Mouse (Mus musculus) left cerebral cortex, adult 11 months (tissue): ENCODE measurements around the gene Mrpl55.
"Not testable (repeated sequence)": the region's sequence is repeated elsewhere in the genome, so short reads cannot be mapped to it uniquely, and the experiment has no call there.

Source experiments
- DNase-seq: peaks from one replicate; pipeline ENCODE4 v3.0.0; 2022; ENCODE audit warnings: low spot score

Mrpl55 gene

DNA sequence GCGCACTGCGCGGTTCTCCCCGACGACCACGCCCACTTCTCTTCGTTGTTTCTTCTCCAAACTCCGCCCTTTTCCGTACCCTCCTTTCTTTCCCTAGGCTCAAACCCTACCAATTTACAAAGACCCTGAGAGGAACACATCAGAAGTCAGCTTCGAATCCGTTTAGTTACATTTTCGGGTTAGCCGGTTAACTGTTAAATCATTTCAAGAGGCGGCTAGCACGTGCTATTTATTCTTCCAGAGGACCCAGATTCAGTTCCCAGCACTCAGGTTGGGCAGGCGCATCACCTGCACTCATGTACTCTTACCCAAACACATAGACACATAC, 10.3 kb upstream of the Mrpl55 start, which contains the start of gene Guk1:
TSS of gene Guk1 (minus strand) at position 154 of the 328 bp plus-strand sequence.
- DNase-seq = no peak

DNA sequence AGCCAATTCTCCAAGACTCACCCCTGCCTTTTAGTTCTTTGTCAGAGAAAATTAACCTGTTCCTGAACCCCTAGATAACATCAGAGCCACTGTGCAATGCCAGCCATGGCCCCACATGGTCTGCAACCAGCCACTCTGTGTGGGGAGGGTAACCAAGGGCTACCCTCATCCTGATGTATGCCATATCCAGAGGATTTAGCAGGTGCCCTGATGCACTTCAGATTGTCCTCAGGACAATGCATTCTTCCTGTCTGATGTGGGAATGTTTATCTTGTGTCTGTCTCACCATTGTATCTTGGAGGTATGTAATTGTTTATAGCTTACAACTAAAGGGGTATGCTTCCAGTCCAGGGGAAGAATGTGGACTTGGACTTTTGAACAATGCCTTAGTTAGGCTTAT, 6.1 kb upstream of the Mrpl55 start:
- DNase-seq = no peak

- DNase-seq = no peak
Measured at GRCm38 (mm10) chr11:59201216-59202002, 877 bp upstream of the Mrpl55 start.

- peak; percentile 93 for DNase-seq
Measured at GRCm38 (mm10) chr11:59208153-59208831, 6.0 kb downstream of the Mrpl55 start, which contains the start of gene 2310033P09Rik. Gene 2310033P09Rik (plus strand): TSS chr11:59208321.

- no peak for DNase-seq
Measured at GRCm38 (mm10) chr11:59209003-59209441, 6.7 kb downstream of the Mrpl55 start.

GRCm38 (mm10) chr11:59209580-59209979, 7.3 kb downstream of the Mrpl55 start:
- no peak for DNase-seq

- DNase-seq = no peak
Measured at GRCm38 (mm10) chr11:59210020-59210419, 7.7 kb downstream of the Mrpl55 start.

DNA sequence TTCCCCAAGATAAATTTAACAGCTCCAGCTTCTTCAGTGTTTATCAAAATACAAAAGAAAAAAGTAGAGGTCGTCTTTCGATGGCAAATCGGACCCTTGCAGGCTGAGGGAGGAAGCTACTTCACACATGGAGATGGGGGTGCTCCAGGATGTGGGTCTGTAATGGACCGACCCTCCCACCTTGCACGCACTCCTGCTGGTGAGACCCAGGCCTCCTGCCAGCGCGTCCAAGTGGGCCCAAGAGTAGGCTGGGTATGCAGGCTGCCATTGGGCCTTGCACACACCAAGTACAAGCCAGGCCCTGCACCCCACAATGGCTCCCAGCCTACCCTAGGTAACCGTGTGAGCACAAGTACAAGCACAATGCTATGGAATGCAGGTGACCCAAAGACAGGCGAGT, 9.3 kb downstream of the Mrpl55 start:
- DNase-seq = not testable (repeated sequence)

DNA sequence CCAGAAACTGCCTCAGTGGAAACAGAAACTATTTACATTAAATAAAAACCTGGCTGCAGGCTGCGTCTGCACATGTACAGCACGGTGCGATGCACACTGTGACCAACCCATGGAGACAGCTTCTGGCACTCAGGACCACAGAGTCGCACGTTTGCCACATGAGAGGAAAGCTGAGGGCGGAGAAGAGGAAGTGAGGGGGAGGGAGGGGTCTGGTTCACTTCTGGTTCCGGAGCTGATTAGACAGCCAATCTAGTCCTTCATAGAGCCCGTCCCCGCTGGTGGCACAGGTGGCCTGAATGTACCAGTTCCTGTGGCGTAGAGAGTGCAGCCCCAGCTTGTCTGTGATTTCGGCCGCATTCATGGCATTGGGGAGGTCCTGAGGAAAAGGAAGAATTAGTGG, 10.0 kb downstream of the Mrpl55 start:
- not testable (repeated sequence) for DNase-seq

DNA sequence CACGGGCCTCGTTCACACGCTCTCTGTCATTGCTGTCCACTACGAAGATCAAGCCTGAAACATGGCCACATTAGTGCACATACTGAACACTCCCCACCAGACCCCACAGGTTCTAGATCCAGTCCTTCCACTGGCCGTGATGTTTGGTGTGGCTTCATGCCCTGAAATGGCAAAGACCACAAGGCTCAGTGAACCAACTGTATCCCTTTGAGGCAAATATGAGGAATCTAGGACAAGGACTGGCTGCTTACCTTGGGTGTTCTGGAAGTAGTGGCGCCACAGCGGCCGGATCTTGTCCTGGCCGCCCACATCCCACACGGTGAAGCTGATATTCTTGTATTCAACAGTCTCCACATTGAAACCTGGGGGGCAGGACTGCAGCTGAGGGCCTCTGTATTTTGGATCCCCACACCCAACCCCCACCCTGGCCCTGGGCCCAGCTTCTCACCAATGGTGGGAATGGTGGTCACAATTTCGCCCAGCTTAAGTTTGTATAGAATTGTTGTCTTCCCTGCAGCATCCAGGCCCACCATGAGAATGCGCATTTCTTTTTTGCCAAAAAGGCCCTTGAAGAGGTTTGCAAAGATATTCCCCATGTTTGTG, 10.7 kb downstream of the Mrpl55 start:
- DNase-seq = no peak

- no peak for DNase-seq
Measured at GRCm38 (mm10) chr11:59216955-59217354, 14.7 kb downstream of the Mrpl55 start.

DNA sequence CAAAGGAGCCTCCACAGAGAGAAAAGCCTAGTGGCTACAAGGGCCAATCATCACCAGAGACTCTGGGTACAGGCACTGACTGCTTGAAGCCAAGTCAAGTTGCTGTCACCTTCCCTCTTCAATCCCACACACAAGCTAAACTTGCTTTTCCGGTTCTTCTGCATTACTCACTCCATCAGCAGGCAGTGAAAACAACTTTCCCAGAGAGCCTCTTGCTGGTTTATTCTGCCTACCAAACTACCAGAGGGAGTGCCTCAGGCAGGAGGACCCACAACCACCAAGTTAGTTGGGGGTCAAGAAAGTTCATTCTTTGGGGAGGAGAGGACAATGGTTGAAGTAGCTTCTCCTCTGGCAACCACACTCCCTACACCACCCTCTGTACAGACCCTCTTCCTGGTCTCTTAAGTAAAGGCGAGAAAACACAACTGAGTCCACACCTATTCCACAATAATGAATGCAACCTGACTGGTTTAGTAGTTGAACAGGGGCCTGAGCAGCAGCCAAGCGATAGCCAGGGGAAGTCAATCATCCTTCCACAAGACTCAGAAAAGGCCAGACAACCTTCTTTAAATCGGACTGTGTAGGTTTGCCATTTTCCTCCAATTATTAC, 16.2 kb downstream of the Mrpl55 start:
- DNase-seq = no peak

DNA sequence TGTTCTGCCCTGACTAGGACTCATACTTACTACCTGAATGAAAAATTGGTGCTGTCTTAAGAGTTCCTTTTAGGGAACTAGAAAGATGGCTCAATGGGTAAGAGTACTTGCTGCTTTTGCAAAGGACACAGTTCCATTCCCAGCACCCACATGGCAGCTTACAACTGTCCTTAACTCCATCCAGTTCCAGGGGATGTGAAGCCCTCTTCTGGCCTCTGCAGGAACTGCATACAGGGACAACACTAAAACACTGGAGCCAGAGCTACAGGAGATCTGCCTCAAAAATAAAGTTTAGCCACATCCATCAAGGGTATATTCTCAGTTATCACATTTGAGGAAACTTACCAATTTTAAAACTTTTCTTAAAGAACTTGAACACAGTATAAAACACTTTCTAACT, 16.8 kb downstream of the Mrpl55 start:
- no peak for DNase-seq

DNA sequence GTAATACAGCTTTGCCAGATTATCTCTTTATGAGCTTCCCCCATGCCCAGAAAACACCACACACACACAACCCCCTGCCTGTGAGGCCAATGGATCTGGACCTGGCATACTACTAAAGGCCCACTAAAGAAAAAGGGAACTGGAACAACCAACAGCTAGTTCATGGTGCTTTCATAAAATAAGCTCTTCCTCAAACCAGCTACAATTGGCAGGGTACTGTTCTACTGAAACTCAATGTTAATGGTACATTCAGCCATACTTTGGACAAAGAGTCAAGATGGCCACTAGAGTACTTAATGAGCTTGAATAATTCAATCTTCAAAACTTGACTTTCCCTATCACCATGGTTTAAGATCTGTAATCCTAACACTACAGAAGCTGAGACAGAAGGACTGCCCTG, 19.3 kb downstream of the Mrpl55 start:
- DNase-seq = no peak

GRCm38 (mm10) chr11:59222306-59222705, 20.0 kb downstream of the Mrpl55 start:
- no peak for DNase-seq

DNA sequence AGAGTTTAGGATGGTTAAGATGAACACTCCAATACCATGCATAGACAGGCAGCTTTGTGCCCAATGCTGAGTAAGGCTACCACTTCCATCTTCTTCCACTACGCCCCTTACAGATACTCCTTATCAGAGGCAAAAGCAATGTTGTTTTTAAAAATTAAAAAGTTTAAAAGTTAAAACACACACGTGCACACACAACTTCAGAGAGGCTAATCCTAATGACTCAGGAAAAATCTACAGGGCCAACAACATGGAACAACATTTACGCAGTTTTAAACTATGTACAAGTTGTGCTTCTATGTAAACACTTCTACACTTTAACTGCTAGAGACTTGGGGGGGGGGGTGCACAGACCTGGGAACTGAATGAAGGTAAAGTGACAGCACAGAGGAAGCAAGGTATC, 21.7 kb downstream of the Mrpl55 start:
- DNase-seq = no peak

- no peak for DNase-seq
Measured at GRCm38 (mm10) chr11:59224470-59224869, 22.2 kb downstream of the Mrpl55 start.

- DNase-seq = no peak
Measured at GRCm38 (mm10) chr11:59225167-59225566, 22.9 kb downstream of the Mrpl55 start.

GRCm38 (mm10) chr11:59226251-59226650, 24.0 kb downstream of the Mrpl55 start:
- no peak for DNase-seq

- DNase-seq = no peak
Measured at GRCm38 (mm10) chr11:59226787-59227603, 24.7 kb downstream of the Mrpl55 start.

- DNase-seq = no peak
Measured at GRCm38 (mm10) chr11:59227604-59228121, 25.4 kb downstream of the Mrpl55 start.
